Mouse (Mus musculus) lung, adult 2 months (tissue): ENCODE results near the gene Bpifb1. TPM values are rescaled to one million over a fixed set of nuclear protein-coding genes. Genes with fewer than 3 reads are reported as not detected.
"Not testable (repeated sequence)": the region's sequence is repeated elsewhere in the genome, so short reads cannot be mapped to it uniquely, and the experiment has no call there.

ENCODE experiments used
- DNase-seq: peaks from one replicate; pipeline ENCODE4 v3.0.0; 2022
- H3K4me1 ChIP-seq: fragments of 200-500 bp; 2 replicates; pipeline ENCODE4 v1.6.1; 2011; ENCODE audit warnings: low read length; ENCODE audit not compliant: control insufficient read depth, insufficient read depth
- H3K4me3 ChIP-seq: fragments of 200-500 bp; replicated peaks from 2 replicates; pipeline ENCODE3; 2011; ENCODE audit warnings: low read depth, mild to moderate bottlenecking, control low read depth, low read length; ENCODE audit errors: extremely low read depth
- CTCF ChIP-seq: fragments of 200-500 bp; IDR thresholded peaks from 2 replicates; pipeline ENCODE4 v1.5.1; 2011; ENCODE audit warnings: mild to moderate bottlenecking, low read length, control low read depth; ENCODE audit not compliant: insufficient read depth
- POLR2A ChIP-seq: fragments of 200-500 bp; IDR thresholded peaks from 2 replicates; pipeline ENCODE4 v1.6.1; 2011; ENCODE audit warnings: low read depth, mild to moderate bottlenecking, control low read depth, low read length, borderline replicate concordance; ENCODE audit errors: extremely low read depth
- WGBS: fragments of 180-500 bp; shearing (Covaris S2); methylation state at CpG from one replicate; pipeline ENCODE4 v1.1.7; 2018; 5-methylcytosine and 5-hydroxymethylcytosine counted together
- polyA plus RNA-seq: library from polyadenylated mRNA; depleted of rRNA; stranded (reverse); fragments of >200 nt; gene quantifications from 2 replicates; pipeline ENCODE4 v1.2.3, GENCODE M21; 2012; rRNA removed

The Bpifb1 gene
- polyA plus RNA-seq, 1 experiment = 103 TPM

DNA sequence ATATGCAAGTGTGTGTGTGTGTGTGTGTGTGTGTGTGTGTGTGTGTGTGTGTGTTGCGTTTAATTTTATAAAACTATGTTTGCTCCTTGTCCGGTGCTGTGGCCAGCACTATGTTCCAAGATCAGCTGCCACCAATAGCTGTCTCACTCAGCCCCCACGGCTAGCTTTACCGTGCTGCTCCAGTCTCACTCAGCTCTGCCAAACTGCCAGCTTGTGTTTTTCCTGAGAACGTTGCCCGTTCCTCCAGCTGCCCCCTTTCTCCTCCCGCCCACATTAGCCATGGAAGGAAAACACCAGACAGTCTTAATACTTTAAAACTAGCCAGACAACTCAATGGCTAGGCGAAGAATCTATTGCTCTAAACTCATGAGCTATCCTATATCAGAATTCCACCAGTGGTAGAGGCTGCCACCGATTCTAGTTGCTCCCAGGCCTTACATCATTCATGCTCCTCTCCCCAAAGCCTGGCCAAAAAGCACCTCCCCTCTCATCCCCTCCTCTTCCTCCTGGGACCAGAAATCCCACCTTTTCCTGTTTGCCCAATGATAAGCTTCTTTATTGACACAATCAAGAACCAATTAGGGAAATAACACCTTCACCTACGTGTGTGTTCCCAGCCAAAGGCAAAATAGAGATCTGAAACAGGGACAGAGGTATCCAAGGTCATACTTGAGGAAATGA, 52.9 kb downstream of the Bpifb1 start:
- 85% methylated on average over 10 of the region's 10 CpGs for WGBS
- TF ChIP-seq POLR2A (no peak), CTCF (no peak)
- Histone ChIP-seq H3K4me3 (no peak overlapping the region), H3K4me1 (no peaks in the 10 kb centered on the region)
- no peak for DNase-seq

DNA sequence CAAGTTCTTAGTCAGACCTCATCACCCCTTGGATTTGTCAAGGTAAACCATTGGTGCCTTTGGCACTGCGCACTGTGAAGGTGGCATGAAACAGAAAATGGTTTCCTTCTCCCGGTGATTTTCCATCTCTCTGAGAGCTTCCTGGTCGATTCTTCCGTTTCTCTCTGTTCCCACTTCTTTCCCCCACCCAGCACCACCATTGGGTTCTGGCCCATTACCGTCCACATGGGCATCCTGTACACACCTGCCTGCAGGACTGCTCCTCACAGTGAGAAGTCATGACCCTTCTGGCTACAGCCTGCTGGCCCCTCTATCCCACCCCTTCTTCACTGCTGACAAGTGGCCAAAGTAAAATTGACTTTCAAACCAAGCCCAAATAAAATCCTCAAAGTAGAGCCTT, 54.7 kb downstream of the Bpifb1 start:
- no peak for DNase-seq
- H3K4me3 ChIP-seq = no peak overlapping the region
- WGBS = 90% methylated on average over 5 of the region's 5 CpGs
- TF ChIP-seq POLR2A (no peak), CTCF (no peak)
- no peaks in the 10 kb centered on the region for H3K4me1 ChIP-seq

DNA sequence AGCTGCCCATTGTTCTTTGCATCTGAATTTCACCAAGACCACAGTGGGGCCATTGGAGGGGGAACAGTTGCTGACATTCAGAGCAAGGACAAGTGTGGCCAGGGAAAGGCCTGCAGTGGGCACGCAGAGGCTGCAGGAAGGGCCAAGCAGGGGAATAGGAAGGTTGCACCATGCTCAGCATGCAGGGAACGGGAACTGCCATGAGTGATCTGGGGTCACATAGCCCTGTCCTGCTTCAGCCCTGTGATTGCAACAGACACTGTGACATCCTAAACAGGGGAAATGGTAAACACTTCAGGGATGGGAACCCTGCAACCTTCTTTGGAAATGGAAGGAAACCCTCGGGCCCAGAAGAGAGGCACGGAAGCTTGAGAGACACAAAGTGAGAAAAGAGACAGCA, 64.6 kb downstream of the Bpifb1 start:
- not testable (repeated sequence) for DNase-seq, H3K4me1 ChIP-seq, H3K4me3 ChIP-seq
- 85% methylated on average over 2 of the region's 4 CpGs for WGBS

DNA sequence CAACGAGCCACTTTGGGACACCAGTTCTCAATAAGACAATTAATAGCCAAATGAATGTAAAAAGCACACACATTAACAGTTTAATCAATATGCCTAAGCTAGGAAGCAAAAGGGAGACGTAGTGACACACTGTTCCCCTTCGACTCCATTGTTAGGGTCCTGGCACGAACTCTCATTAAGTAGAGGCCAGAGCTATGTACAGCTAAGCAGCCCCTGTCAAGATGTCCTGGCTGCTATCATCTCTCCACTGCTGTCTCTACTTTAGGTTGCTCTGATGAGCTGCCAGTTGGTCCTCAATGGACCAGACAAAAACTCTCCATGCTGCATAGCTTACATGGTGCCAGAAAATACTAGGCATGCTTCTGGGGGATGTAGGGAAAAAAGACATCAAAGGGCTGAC, 65.2 kb downstream of the Bpifb1 start:
- Histone ChIP-seq H3K4me3 (no peak overlapping the region), H3K4me1 (no peaks in the 10 kb centered on the region)
- 74% methylated on average over 4 of the region's 4 CpGs for WGBS
- no peak for DNase-seq
- no peak for TF ChIP-seq POLR2A
- TF ChIP-seq CTCF = no peak

DNA sequence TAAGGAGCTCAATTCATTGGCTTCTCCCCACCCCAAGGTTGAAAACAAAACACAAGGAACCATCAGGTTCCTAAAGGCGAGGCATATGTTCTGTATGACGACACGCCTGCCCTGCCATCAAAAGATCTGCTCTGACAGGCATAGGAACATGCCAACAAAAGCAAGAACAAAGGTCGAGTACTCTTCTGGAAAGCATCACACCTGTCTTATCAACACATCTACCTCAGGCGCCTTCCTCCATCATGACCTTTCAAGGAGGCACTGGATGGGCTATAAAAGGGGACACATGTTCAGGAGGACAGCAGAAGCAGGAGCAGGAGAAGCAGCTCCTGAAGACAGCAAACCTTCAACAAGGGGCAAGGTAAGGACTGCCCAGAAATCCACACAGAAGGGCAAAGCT, 66.9 kb downstream of the Bpifb1 start, which contains the start of gene Bpifb9a:
TSS of gene Bpifb9a (plus strand) at position 301 of the 400 bp plus-strand sequence.
- not testable (repeated sequence) for DNase-seq, H3K4me3 ChIP-seq, H3K4me1 ChIP-seq
- WGBS = 77% methylated on average over 5 of the region's 5 CpGs

DNA sequence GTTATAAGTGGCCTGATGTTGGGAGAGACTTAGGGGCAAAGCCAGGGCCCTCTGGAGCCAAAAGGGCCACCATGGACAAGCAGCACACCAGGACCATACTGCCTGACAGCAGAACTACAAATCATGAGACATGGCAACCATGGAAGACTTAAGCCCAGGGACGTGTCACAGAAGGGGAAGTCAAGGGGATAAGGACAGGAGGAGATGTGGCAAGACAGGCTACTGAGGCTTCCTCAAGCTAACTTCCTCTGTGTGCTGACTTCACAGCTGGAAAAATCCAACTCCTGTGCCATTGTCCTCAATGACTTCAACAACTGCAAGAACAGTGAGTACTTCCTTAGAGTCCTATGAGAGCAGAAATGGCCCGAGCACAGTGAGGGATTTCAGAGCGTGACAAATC, 73.8 kb downstream of the Bpifb1 start:
- not testable (repeated sequence) for H3K4me1 ChIP-seq, H3K4me3 ChIP-seq, DNase-seq
- 67% methylated on average over 3 of the region's 3 CpGs for WGBS

Other genes with a start within 250 kb of the Bpifb1 start
- not detected in 2 replicates for gene Bpifa6, start 215.9 kb upstream of the Bpifb1 start, polyA plus RNA-seq
- gene Bpifa2, start 182.6 kb upstream of the Bpifb1 start, polyA plus RNA-seq = not detected in 2 replicates
- gene Bpifa3, start 60.5 kb upstream of the Bpifb1 start, polyA plus RNA-seq = not detected in 2 replicates
- gene Bpifa1, start 47.9 kb upstream of the Bpifb1 start, polyA plus RNA-seq = 295 and 710 TPM in 2 replicates
- 4.3 TPM in 1 of 2 replicates, not detected in the other for gene Bpifa5, start 28.2 kb upstream of the Bpifb1 start, polyA plus RNA-seq
- 7.2 and 9.0 TPM in 2 replicates for gene Bpifb5, start 32.9 kb downstream of the Bpifb1 start, polyA plus RNA-seq
- not detected in 2 replicates for gene Bpifb9a, start 67.0 kb downstream of the Bpifb1 start, polyA plus RNA-seq
- gene Bpifb9b, start 116.4 kb downstream of the Bpifb1 start, polyA plus RNA-seq = not detected in 2 replicates
- 6.6 and 9.5 TPM in 2 replicates for gene Cdk5rap1, start 182.2 kb downstream of the Bpifb1 start, polyA plus RNA-seq
- 22.5 and 24.1 TPM in 2 replicates for gene Snta1, start 217.3 kb downstream of the Bpifb1 start, polyA plus RNA-seq
- gene Cbfa2t2, start 245.7 kb downstream of the Bpifb1 start, polyA plus RNA-seq = 8.8 and 12.7 TPM in 2 replicates